Mouse (Mus musculus): ENCODE results near the gene Hoxd3.

DNA sequence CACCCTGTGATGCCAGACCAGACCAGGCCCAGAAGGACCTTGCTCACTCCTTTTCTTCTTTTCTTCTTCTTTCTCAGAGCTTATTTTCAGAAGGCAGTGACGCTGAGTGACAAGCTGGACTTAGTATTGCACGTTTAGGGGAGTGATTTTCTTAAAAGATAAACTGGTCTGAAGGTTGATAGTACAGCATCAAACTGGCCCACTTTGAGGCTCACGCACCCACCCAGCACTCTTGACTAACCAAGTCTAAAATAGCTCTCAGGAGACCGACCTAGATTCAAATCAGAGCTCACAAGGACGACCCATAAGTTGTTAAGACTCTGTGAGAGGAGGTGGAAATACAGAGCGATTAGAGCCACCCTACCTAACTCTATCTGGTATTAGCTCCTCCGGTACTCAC is 45.3 kb upstream of the Hoxd3 start:
- no peak for TF ChIP-seq CTCF (IDR thresholded peaks at IDR 0.05; ENCODE audit: borderline replicate concordance, insufficient read depth, low read depth, low read length)
- no peak for TF ChIP-seq POLR2A (IDR thresholded peaks at IDR 0.05; ENCODE audit: borderline replicate concordance, insufficient read depth, low read length)

Data from cerebellum, adult 2 months (tissue).